Mouse (Mus musculus): ENCODE results near the gene Aldh18a1. TPM values are rescaled to one million over a fixed set of nuclear protein-coding genes. Genes with fewer than 3 reads are reported as not detected.

Gene Aldh18a1
- polyA plus RNA-seq (2015; fragmentation: Nextera tagmentation; extraction: Ambion mirVana), result 28.4 and 33.4 TPM in 2 replicates

DNA sequence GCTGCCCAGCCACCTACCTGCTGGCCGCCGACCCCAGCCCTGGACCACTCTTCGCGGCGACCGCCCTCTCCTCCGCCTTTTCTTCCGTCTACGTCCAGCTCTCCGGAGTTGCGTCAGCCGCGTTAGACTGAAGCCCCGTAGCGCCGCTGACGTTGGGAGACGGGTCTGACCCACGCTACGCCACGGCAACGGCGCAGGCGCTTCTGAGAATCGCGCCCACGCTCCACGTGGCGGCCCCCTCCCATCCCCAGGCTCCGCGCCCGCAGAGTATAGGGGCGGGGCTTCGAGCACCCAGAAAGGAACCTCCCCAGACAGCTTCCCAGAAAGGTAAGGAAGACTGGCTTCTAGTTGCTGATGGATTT, at the start of gene Aldh18a1:
Aldh18a1 (minus strand) TSS at position 171 of the 362 bp plus-strand sequence.
- peak; percentile 97 for ATAC-seq (replicated peaks; ENCODE audit: low FRiP score, low read depth)
- H3K4me1 ChIP-seq (replicated peaks; ENCODE audit: insufficient read depth, low read length), result no peaks in the 10 kb centered on the region

GRCm38 (mm10) chr19:40637601-40638000, 49.3 kb upstream of the Aldh18a1 start:
- no peak for DNase-seq (ENCODE audit: low spot score)
- ATAC-seq (replicated peaks; ENCODE audit: low FRiP score, low read depth), result no peak
- peak overlapping the region; percentile 54; the same call in 1 of the 2 replicates for H3K27ac ChIP-seq
- TF ChIP-seq CTCF (IDR thresholded peaks at IDR 0.05; ENCODE audit: low read depth), result no peak
- no peak overlapping the region for H3K9ac ChIP-seq (ENCODE audit: low read depth, low read length)
- H3K27me3 ChIP-seq (ENCODE audit: insufficient read depth, low read length), result no peaks in the 10 kb centered on the region
- H3K9me3 ChIP-seq (replicated peaks; ENCODE audit: low read length), result no peaks in the 10 kb centered on the region
- H3K4me3 ChIP-seq (replicated peaks; ENCODE audit: low read depth, low read length), result no peak overlapping the region
- no peaks in the 10 kb centered on the region for H3K36me3 ChIP-seq (ENCODE audit: insufficient read depth, low read length)
- no peaks in the 10 kb centered on the region for H3K4me1 ChIP-seq (replicated peaks; ENCODE audit: insufficient read depth, low read length)
- WGBS, result 76% methylated on average over 7 of the region's 7 CpGs
- H3K4me2 ChIP-seq (ENCODE audit: low read length), result no peak overlapping the region

More for the DNA sequence above, at the start of gene Aldh18a1:
- TF ChIP-seq CTCF (IDR thresholded peaks at IDR 0.05; ENCODE audit: low read depth), result no peak; the same call in 1 of the 2 replicates
- Histone ChIP-seq H3K9me3 (replicated peaks; ENCODE audit: low read length) (no peaks in the 10 kb centered on the region), H3K27me3 (ENCODE audit: insufficient read depth, low read length) (no peaks in the 10 kb centered on the region), H3K4me3 (replicated peaks; ENCODE audit: low read depth, low read length) (peak within 1 kb of the TSS; percentile 63), H3K27ac (no peak within 1 kb of the TSS), H3K4me2 (ENCODE audit: low read length) (peak within 1 kb of the TSS; percentile 80), H3K9ac (ENCODE audit: low read depth, low read length) (peak within 1 kb of the TSS; percentile 57), H3K36me3 (ENCODE audit: insufficient read depth, low read length) (no peaks in the 10 kb centered on the region)
- DNase-seq (ENCODE audit: low spot score), result peak; percentile 96
- 0% methylated on average over 34 of the region's 34 CpGs for WGBS

GRCm38 (mm10) chr19:40637091-40637490, 48.8 kb upstream of the Aldh18a1 start:
- TF ChIP-seq CTCF (IDR thresholded peaks at IDR 0.05; ENCODE audit: low read depth), result no peak
- no peaks in the 10 kb centered on the region for H3K4me1 ChIP-seq (replicated peaks; ENCODE audit: insufficient read depth, low read length)
- H3K9ac ChIP-seq (ENCODE audit: low read depth, low read length), result no peak overlapping the region
- peak overlapping the region; percentile 54 for H3K27ac ChIP-seq
- DNase-seq (ENCODE audit: low spot score) (peak; percentile 63), ATAC-seq (replicated peaks; ENCODE audit: low FRiP score, low read depth) (no peak)
- H3K4me3 ChIP-seq (replicated peaks; ENCODE audit: low read depth, low read length), result no peak overlapping the region
- WGBS, result 44% methylated on average over 4 of the region's 4 CpGs
- no peaks in the 10 kb centered on the region for H3K9me3 ChIP-seq (replicated peaks; ENCODE audit: low read length)
- no peaks in the 10 kb centered on the region for H3K27me3 ChIP-seq (ENCODE audit: insufficient read depth, low read length)
- H3K36me3 ChIP-seq (ENCODE audit: insufficient read depth, low read length), result no peaks in the 10 kb centered on the region
- H3K4me2 ChIP-seq (ENCODE audit: low read length), result no peak overlapping the region

- ATAC-seq (replicated peaks; ENCODE audit: low FRiP score, low read depth) (no peak), DNase-seq (ENCODE audit: low spot score) (no peak)
- no peaks in the 10 kb centered on the region for H3K9me3 ChIP-seq (replicated peaks; ENCODE audit: low read length)
- TF ChIP-seq CTCF (IDR thresholded peaks at IDR 0.05; ENCODE audit: low read depth), result peak; percentile 47
- H3K4me2 ChIP-seq (ENCODE audit: low read length), result no peak overlapping the region
- no peak overlapping the region for H3K27ac ChIP-seq
- no peaks in the 10 kb centered on the region for H3K4me1 ChIP-seq (replicated peaks; ENCODE audit: insufficient read depth, low read length)
- H3K36me3 ChIP-seq (ENCODE audit: insufficient read depth, low read length), result no peaks in the 10 kb centered on the region
- no peak overlapping the region for H3K4me3 ChIP-seq (replicated peaks; ENCODE audit: low read depth, low read length)
- no peak overlapping the region for H3K9ac ChIP-seq (ENCODE audit: low read depth, low read length)
- WGBS, result 75% methylated on average over 1 of the region's 1 CpGs
- no peaks in the 10 kb centered on the region for H3K27me3 ChIP-seq (ENCODE audit: insufficient read depth, low read length)
Observed at GRCm38 (mm10) chr19:40633144-40633543, 44.9 kb upstream of the Aldh18a1 start.

- H3K9ac ChIP-seq (ENCODE audit: low read depth, low read length), result no peak overlapping the region
- no peak overlapping the region for H3K4me3 ChIP-seq (replicated peaks; ENCODE audit: low read depth, low read length)
- H3K27me3 ChIP-seq (ENCODE audit: insufficient read depth, low read length), result no peaks in the 10 kb centered on the region
- WGBS, result 65% methylated on average over 5 of the region's 5 CpGs
- DNase-seq (ENCODE audit: low spot score), result no peak
- no peaks in the 10 kb centered on the region for H3K36me3 ChIP-seq (ENCODE audit: insufficient read depth, low read length)
- ATAC-seq (replicated peaks; ENCODE audit: low FRiP score, low read depth), result no peak
- no peak overlapping the region for H3K27ac ChIP-seq
- TF ChIP-seq CTCF (IDR thresholded peaks at IDR 0.05; ENCODE audit: low read depth), result no peak
- H3K4me2 ChIP-seq (ENCODE audit: low read length), result no peak overlapping the region
- no peaks in the 10 kb centered on the region for H3K4me1 ChIP-seq (replicated peaks; ENCODE audit: insufficient read depth, low read length)
- H3K9me3 ChIP-seq (replicated peaks; ENCODE audit: low read length), result no peaks in the 10 kb centered on the region
Observed at GRCm38 (mm10) chr19:40632668-40633067, 44.4 kb upstream of the Aldh18a1 start.

GRCm38 (mm10) chr19:40632193-40632592, 43.9 kb upstream of the Aldh18a1 start:
- H3K9ac ChIP-seq (ENCODE audit: low read depth, low read length), result no peak overlapping the region
- H3K4me1 ChIP-seq (replicated peaks; ENCODE audit: insufficient read depth, low read length), result no peaks in the 10 kb centered on the region
- ATAC-seq (replicated peaks; ENCODE audit: low FRiP score, low read depth), result no peak
- H3K36me3 ChIP-seq (ENCODE audit: insufficient read depth, low read length), result no peaks in the 10 kb centered on the region
- no peak overlapping the region for H3K4me3 ChIP-seq (replicated peaks; ENCODE audit: low read depth, low read length)
- no peak for TF ChIP-seq CTCF (IDR thresholded peaks at IDR 0.05; ENCODE audit: low read depth)
- no peaks in the 10 kb centered on the region for H3K27me3 ChIP-seq (ENCODE audit: insufficient read depth, low read length)
- no peaks in the 10 kb centered on the region for H3K9me3 ChIP-seq (replicated peaks; ENCODE audit: low read length)
- H3K27ac ChIP-seq, result no peak overlapping the region
- H3K4me2 ChIP-seq (ENCODE audit: low read length), result no peak overlapping the region
- WGBS, result 55% methylated on average over 3 of the region's 3 CpGs
- DNase-seq (ENCODE audit: low spot score), result no peak

DNA sequence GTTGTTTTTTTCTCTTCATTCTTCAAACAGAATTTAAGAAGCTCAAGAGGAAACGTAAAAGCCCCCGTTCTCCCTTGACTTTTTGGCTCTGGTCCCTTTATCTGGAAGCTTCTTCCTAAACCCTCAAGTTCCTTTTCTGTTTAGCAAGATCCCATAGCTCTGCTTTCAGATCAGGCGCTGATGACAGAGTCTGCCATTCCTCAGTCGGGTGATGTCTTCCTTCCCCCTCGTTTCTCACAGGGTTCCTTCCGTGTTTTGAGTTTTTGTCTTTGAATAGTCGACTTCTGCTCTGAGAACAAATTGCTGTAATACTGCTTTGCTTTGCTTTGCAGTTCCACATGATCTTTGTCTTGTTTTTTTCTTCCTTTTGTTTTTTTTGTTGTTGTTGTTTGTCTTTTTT, 42.3 kb upstream of the Aldh18a1 start:
- H3K4me1 ChIP-seq (replicated peaks; ENCODE audit: insufficient read depth, low read length), result no peaks in the 10 kb centered on the region

More for the DNA sequence above, 42.3 kb upstream of the Aldh18a1 start:
- H3K4me2 ChIP-seq (ENCODE audit: low read length), result no peak overlapping the region
- no peaks in the 10 kb centered on the region for H3K36me3 ChIP-seq (ENCODE audit: insufficient read depth, low read length)
- H3K27ac ChIP-seq, result peak overlapping the region; percentile 54; the same call in 1 of the 2 replicates
- ATAC-seq (replicated peaks; ENCODE audit: low FRiP score, low read depth), result no peak
- TF ChIP-seq CTCF (IDR thresholded peaks at IDR 0.05; ENCODE audit: low read depth), result no peak
- H3K27me3 ChIP-seq (ENCODE audit: insufficient read depth, low read length), result no peaks in the 10 kb centered on the region
- H3K4me3 ChIP-seq (replicated peaks; ENCODE audit: low read depth, low read length), result no peak overlapping the region
- no peaks in the 10 kb centered on the region for H3K9me3 ChIP-seq (replicated peaks; ENCODE audit: low read length)
- WGBS, result 73% methylated on average over 7 of the region's 7 CpGs
- DNase-seq (ENCODE audit: low spot score), result no peak
- H3K9ac ChIP-seq (ENCODE audit: low read depth, low read length), result no peak overlapping the region
